Mouse (Mus musculus) megakaryocyte, embryonic 14.5 days (primary cell): Measurements from ENCODE around the gene Bag6. TPM values are rescaled to one million over a fixed set of nuclear protein-coding genes. Genes with fewer than 3 reads are reported as not detected.

Experiments used
- H3K27me3 ChIP-seq: replicated peaks from 2 replicates; pipeline ENCODE3; 2012; ENCODE audit warnings: inconsistent platforms
- H3K36me3 ChIP-seq: replicated peaks from 2 replicates; pipeline ENCODE3; 2012; ENCODE audit warnings: low read length, inconsistent platforms, mixed read lengths
- H3K4me1 ChIP-seq: 2 replicates; pipeline ENCODE4 v1.6.1; 2012; ENCODE audit warnings: inconsistent platforms
- H3K4me3 ChIP-seq: replicated peaks from 2 replicates; pipeline ENCODE3; 2012; ENCODE audit warnings: moderate library complexity, mild to moderate bottlenecking, inconsistent platforms
- H3K9me3 ChIP-seq: 2 replicates; pipeline ENCODE4 v1.6.1; 2012; ENCODE audit warnings: inconsistent platforms
- FLI1 ChIP-seq: IDR thresholded peaks from 2 replicates; pipeline ENCODE4 v1.6.1; 2012; ENCODE audit warnings: low read length, inconsistent platforms, mixed read lengths
- GATA1 ChIP-seq: IDR thresholded peaks from 3 replicates; pipeline ENCODE4 v1.6.1; 2012; ENCODE audit warnings: mixed read lengths, low read length, inconsistent platforms, borderline replicate concordance
- polyA plus RNA-seq: library from polyadenylated mRNA; stranded (reverse); fragments of >175 nt; gene quantifications from 2 replicates; pipeline ENCODE4 v1.2.3, GENCODE M21; 2012; ENCODE audit warnings: low replicate concordance; ENCODE audit not compliant: insufficient read depth

Gene Bag6
- polyA plus RNA-seq, 1 experiment, result 613 TPM

- Histone ChIP-seq H3K4me1 (peaks cover 29% of the 10 kb centered on the region), H3K36me3 (peaks cover 96% of the 10 kb centered on the region), H3K9me3 (peaks cover 8% of the 10 kb centered on the region), H3K27me3 (no peaks in the 10 kb centered on the region), H3K4me3 (no peak overlapping the region)
- no peak for TF ChIP-seq FLI1
- no peak for TF ChIP-seq GATA1
Measured at GRCm38 (mm10) chr17:35141971-35142370, 7.0 kb downstream of the Bag6 start.

GRCm38 (mm10) chr17:35146139-35146538 is 11.2 kb downstream of the Bag6 start:
- H3K36me3 ChIP-seq, result peaks cover 99% of the 10 kb centered on the region
- no peak overlapping the region for H3K4me3 ChIP-seq

GRCm38 (mm10) chr17:35147348-35147747 is 12.4 kb downstream of the Bag6 start:
- H3K4me1 ChIP-seq, result no peaks in the 10 kb centered on the region
- TF ChIP-seq GATA1 (no peak), FLI1 (no peak)
- peaks cover 8% of the 10 kb centered on the region for H3K9me3 ChIP-seq
- H3K27me3 ChIP-seq, result no peaks in the 10 kb centered on the region
- peaks cover 98% of the 10 kb centered on the region for H3K36me3 ChIP-seq
- no peak overlapping the region for H3K4me3 ChIP-seq

More at GRCm38 (mm10) chr17:35146139-35146538, 11.2 kb downstream of the Bag6 start:
- TF ChIP-seq GATA1, result no peak
- TF ChIP-seq FLI1, result no peak
- Histone ChIP-seq H3K4me1 (no peaks in the 10 kb centered on the region; the same call in 1 of the 2 replicates), H3K27me3 (no peaks in the 10 kb centered on the region), H3K9me3 (peaks cover 8% of the 10 kb centered on the region)

- Histone ChIP-seq H3K9me3 (peaks cover 5% of the 10 kb centered on the region), H3K27me3 (no peaks in the 10 kb centered on the region), H3K4me1 (no peaks in the 10 kb centered on the region), H3K36me3 (peaks cover 98% of the 10 kb centered on the region), H3K4me3 (no peak overlapping the region)
- TF ChIP-seq GATA1 (no peak), FLI1 (no peak)
Measured at GRCm38 (mm10) chr17:35147922-35148639, 13.1 kb downstream of the Bag6 start.

GRCm38 (mm10) chr17:35152121-35152520 is 17.1 kb downstream of the Bag6 start:
- H3K36me3 ChIP-seq, result peaks cover 98% of the 10 kb centered on the region
- peaks cover 13% of the 10 kb centered on the region for H3K4me1 ChIP-seq
- H3K9me3 ChIP-seq, result no peaks in the 10 kb centered on the region
- H3K4me3 ChIP-seq, result no peak overlapping the region
- TF ChIP-seq GATA1, result no peak
- TF ChIP-seq FLI1, result no peak
- H3K27me3 ChIP-seq, result no peaks in the 10 kb centered on the region

GRCm38 (mm10) chr17:35153077-35153476 is 18.1 kb downstream of the Bag6 start:
- no peak overlapping the region for H3K4me3 ChIP-seq
- peaks cover 13% of the 10 kb centered on the region for H3K4me1 ChIP-seq
- TF ChIP-seq FLI1 (no peak), GATA1 (no peak)
- H3K9me3 ChIP-seq, result no peaks in the 10 kb centered on the region
- H3K27me3 ChIP-seq, result no peaks in the 10 kb centered on the region
- H3K36me3 ChIP-seq, result peaks cover 98% of the 10 kb centered on the region

GRCm38 (mm10) chr17:35153931-35154330 is 19.0 kb downstream of the Bag6 start:
- Histone ChIP-seq H3K4me1 (peaks cover 13% of the 10 kb centered on the region), H3K27me3 (no peaks in the 10 kb centered on the region), H3K4me3 (no peak overlapping the region), H3K9me3 (no peaks in the 10 kb centered on the region), H3K36me3 (peaks cover 98% of the 10 kb centered on the region)
- TF ChIP-seq GATA1 (no peak), FLI1 (no peak)

- TF ChIP-seq FLI1, result no peak
- TF ChIP-seq GATA1, result no peak
Measured at GRCm38 (mm10) chr17:35154616-35155015, 19.6 kb downstream of the Bag6 start.

GRCm38 (mm10) chr17:35155451-35155850 is 20.5 kb downstream of the Bag6 start:
- TF ChIP-seq GATA1, result no peak
- no peak for TF ChIP-seq FLI1
- H3K4me3 ChIP-seq, result no peak overlapping the region
- peaks cover 98% of the 10 kb centered on the region for H3K36me3 ChIP-seq
- H3K27me3 ChIP-seq, result no peaks in the 10 kb centered on the region
- peaks cover 13% of the 10 kb centered on the region for H3K4me1 ChIP-seq
- no peaks in the 10 kb centered on the region for H3K9me3 ChIP-seq

More at GRCm38 (mm10) chr17:35154616-35155015, 19.6 kb downstream of the Bag6 start:
- Histone ChIP-seq H3K36me3 (peaks cover 98% of the 10 kb centered on the region), H3K9me3 (no peaks in the 10 kb centered on the region), H3K4me1 (peaks cover 13% of the 10 kb centered on the region), H3K4me3 (no peak overlapping the region), H3K27me3 (no peaks in the 10 kb centered on the region)

- peaks cover 24% of the 10 kb centered on the region for H3K4me1 ChIP-seq
- peaks cover 99% of the 10 kb centered on the region for H3K36me3 ChIP-seq
- H3K4me3 ChIP-seq, result no peak overlapping the region
- H3K27me3 ChIP-seq, result no peaks in the 10 kb centered on the region
- H3K9me3 ChIP-seq, result no peaks in the 10 kb centered on the region
- no peak for TF ChIP-seq GATA1
- TF ChIP-seq FLI1, result no peak
Measured at GRCm38 (mm10) chr17:35156461-35157200, 21.7 kb downstream of the Bag6 start.
